Mouse (Mus musculus): ENCODE measurements around the gene Nsrp1. TPM values are rescaled to one million over a fixed set of nuclear protein-coding genes. Genes with fewer than 3 reads are reported as not detected.
A peak's percentile ranks its signal among the peaks of the same experiment; 100 is the strongest.

Nsrp1 gene
- polyA plus RNA-seq, 2 experiments = 12.5 to 65.1 TPM

- peaks cover 9% of the 10 kb centered on the region; the same call in 1 of the 2 replicates for H3K4me1 ChIP-seq (ENCODE audit: control insufficient read depth, insufficient read depth, low read length)
- no peaks in the 10 kb centered on the region for H3K9me3 ChIP-seq (ENCODE audit: control insufficient read depth, low read length)
- H3K4me2 ChIP-seq (replicated peaks; ENCODE audit: low read depth, low read length, severe bottlenecking) = peak overlapping the region; percentile 81
- no peak for ATAC-seq (ENCODE audit: low FRiP score, low read depth)
- 10% methylated on average over 24 of the region's 24 CpGs for WGBS
- DNase-seq (ENCODE audit: low spot score) = no peak
- no peak overlapping the region for H3K27ac ChIP-seq (replicated peaks; ENCODE audit: low read depth, low read length)
- H3K4me3 ChIP-seq (replicated peaks; ENCODE audit: low read length) = peak overlapping the region; percentile 46
- H3K36me3 ChIP-seq (ENCODE audit: control insufficient read depth, insufficient read depth, low read length) = no peaks in the 10 kb centered on the region
- peaks cover 29% of the 10 kb centered on the region for H3K27me3 ChIP-seq (ENCODE audit: control insufficient read depth, insufficient read depth, low read length)
- no peak for TF ChIP-seq POLR2A (IDR thresholded peaks at IDR 0.05; ENCODE audit: borderline replicate concordance, extremely low read depth, insufficient read depth, insufficient read length)
- H3K9ac ChIP-seq (ENCODE audit: low read depth, low read length, severe bottlenecking) = peak overlapping the region; percentile 40; the same call in 1 of the 2 replicates
Observed at GRCm38 (mm10) chr11:76998705-76999226, 79.5 kb downstream of the Nsrp1 start.

DNA sequence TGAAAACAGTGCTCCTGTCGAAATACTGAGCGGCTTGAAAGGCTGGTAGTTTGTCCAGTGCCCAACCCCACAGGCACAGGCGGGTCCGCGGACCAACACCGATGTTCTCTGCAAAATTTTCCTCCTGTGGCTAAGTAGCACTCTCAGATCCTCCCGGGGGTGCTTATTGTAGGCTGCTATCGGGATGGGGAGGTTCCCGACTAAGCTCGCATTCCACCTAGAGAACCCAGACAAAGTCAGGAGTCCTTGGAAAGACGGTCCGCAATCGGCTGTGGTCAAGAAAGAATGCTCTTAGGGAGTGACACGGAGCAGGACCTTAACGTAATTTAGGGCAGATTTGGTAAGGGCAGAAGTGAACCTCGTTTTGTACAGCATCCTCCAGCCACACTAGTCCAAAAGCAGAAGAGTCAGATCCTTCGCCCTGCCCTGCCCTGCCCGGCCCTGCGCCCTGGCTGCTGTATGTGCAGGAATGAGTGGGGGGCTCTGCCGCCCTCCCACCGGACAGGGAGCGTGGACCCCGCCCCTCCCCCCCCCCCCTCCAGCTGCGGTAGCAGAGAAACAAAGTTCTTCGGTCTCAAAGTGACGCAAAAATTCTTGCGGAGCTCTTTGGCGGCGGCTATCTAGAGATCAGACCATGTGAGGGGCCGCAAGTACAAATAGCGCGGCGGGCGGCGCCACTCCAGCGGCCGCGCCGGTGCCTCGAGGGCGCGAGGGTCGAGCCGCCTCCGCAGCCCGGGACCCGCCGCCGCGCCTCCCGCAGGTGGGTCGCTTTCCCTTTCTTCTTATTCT lies 80.1 kb downstream of the Nsrp1 start, which contains the start of gene Slc6a4:
Gene Slc6a4, plus strand, starts transcription at position 688 of the 789 bp plus-strand sequence.
- no peak for ATAC-seq (ENCODE audit: low FRiP score, low read depth)
- Histone ChIP-seq H3K36me3 (ENCODE audit: control insufficient read depth, insufficient read depth, low read length) (no peaks in the 10 kb centered on the region), H3K9ac (ENCODE audit: low read depth, low read length, severe bottlenecking) (peak within 1 kb of the TSS; percentile 40), H3K4me1 (ENCODE audit: control insufficient read depth, insufficient read depth, low read length) (peaks cover 9% of the 10 kb centered on the region; the same call in 1 of the 2 replicates), H3K27me3 (ENCODE audit: control insufficient read depth, insufficient read depth, low read length) (peaks cover 29% of the 10 kb centered on the region), H3K4me2 (replicated peaks; ENCODE audit: low read depth, low read length, severe bottlenecking) (peak within 1 kb of the TSS; percentile 81), H3K4me3 (replicated peaks; ENCODE audit: low read length) (peak within 1 kb of the TSS; percentile 46), H3K9me3 (ENCODE audit: control insufficient read depth, low read length) (no peaks in the 10 kb centered on the region), H3K27ac (replicated peaks; ENCODE audit: low read depth, low read length) (no peak within 1 kb of the TSS)
- DNase-seq (ENCODE audit: low spot score) = peak; percentile 34
- under 1% methylated on average over 38 of the region's 52 CpGs for WGBS
- no peak for TF ChIP-seq POLR2A (IDR thresholded peaks at IDR 0.05; ENCODE audit: borderline replicate concordance, extremely low read depth, insufficient read depth, insufficient read length)

DNA sequence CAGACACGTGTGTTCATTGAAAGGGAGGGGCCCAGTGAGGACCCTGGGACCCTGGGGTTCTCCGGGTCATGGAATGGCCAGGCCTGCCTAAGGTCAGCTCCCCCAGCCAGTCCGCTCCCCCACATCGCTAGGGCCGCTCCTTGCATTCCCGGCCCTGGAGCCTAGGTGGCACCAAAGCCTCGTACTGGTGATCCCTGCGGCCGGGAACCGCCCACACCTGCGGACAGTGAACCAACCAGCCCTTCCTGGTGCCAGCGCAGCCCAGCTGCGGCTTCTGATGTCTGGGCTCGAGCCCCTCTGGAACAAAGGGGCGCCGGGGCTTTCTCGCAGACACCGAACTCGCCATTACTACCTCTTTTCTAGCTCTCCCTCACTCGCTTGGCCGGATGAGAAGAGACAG lies 80.9 kb downstream of the Nsrp1 start:
- ATAC-seq (ENCODE audit: low FRiP score, low read depth) = peak; percentile 79; the same call in 1 of the 2 replicates
- peak overlapping the region; percentile 46 for H3K4me3 ChIP-seq (replicated peaks; ENCODE audit: low read length)
- H3K36me3 ChIP-seq (ENCODE audit: control insufficient read depth, insufficient read depth, low read length) = no peaks in the 10 kb centered on the region
- peaks cover 9% of the 10 kb centered on the region; the same call in 1 of the 2 replicates for H3K4me1 ChIP-seq (ENCODE audit: control insufficient read depth, insufficient read depth, low read length)
- 0 out of 2 replicates have a peak overlapping the region, but pooled peaks have one; percentile 8 for H3K9ac ChIP-seq (ENCODE audit: low read depth, low read length, severe bottlenecking)
- H3K4me2 ChIP-seq (replicated peaks; ENCODE audit: low read depth, low read length, severe bottlenecking) = peak overlapping the region; percentile 81
- under 1% methylated on average over 21 of the region's 21 CpGs for WGBS
- H3K27ac ChIP-seq (replicated peaks; ENCODE audit: low read depth, low read length) = no peak overlapping the region
- TF ChIP-seq POLR2A (IDR thresholded peaks at IDR 0.05; ENCODE audit: borderline replicate concordance, extremely low read depth, insufficient read depth, insufficient read length) = no peak
- no peaks in the 10 kb centered on the region for H3K9me3 ChIP-seq (ENCODE audit: control insufficient read depth, low read length)
- DNase-seq (ENCODE audit: low spot score) = peak; percentile 78
- peaks cover 29% of the 10 kb centered on the region for H3K27me3 ChIP-seq (ENCODE audit: control insufficient read depth, insufficient read depth, low read length)

GRCm38 (mm10) chr11:76995966-76996672 lies 82.1 kb downstream of the Nsrp1 start:
- Histone ChIP-seq H3K4me1 (ENCODE audit: control insufficient read depth, insufficient read depth, low read length) (peaks cover 9% of the 10 kb centered on the region; the same call in 1 of the 2 replicates), H3K4me3 (replicated peaks; ENCODE audit: low read length) (no peak overlapping the region), H3K27me3 (ENCODE audit: control insufficient read depth, insufficient read depth, low read length) (peaks cover 29% of the 10 kb centered on the region), H3K9ac (ENCODE audit: low read depth, low read length, severe bottlenecking) (no peak overlapping the region), H3K36me3 (ENCODE audit: control insufficient read depth, insufficient read depth, low read length) (no peaks in the 10 kb centered on the region), H3K9me3 (ENCODE audit: control insufficient read depth, low read length) (no peaks in the 10 kb centered on the region), H3K27ac (replicated peaks; ENCODE audit: low read depth, low read length) (no peak overlapping the region), H3K4me2 (replicated peaks; ENCODE audit: low read depth, low read length, severe bottlenecking) (no peak overlapping the region)
- WGBS = 55% methylated on average over 20 of the region's 20 CpGs
- ATAC-seq (ENCODE audit: low FRiP score, low read depth) (no peak), DNase-seq (ENCODE audit: low spot score) (no peak)
- no peak for TF ChIP-seq POLR2A (IDR thresholded peaks at IDR 0.05; ENCODE audit: borderline replicate concordance, extremely low read depth, insufficient read depth, insufficient read length)

MicroRNAs encoded within 50 kb of the gene (microRNA counts, 519-probe panel; counts per million panel counts)
- microRNA mmu-miR-423-3p (3,173 counts per million, percentile 60 among the panel's probes with 10 or more counts), microRNA mmu-miR-423-5p (3,129 counts per million, percentile 60 among the panel's probes with 10 or more counts)

Small RNA genes within 50 kb of the gene (microRNA-seq; reads per million reads assigned to microRNA genes)
- 2,607 reads per million, percentile 81 among the genes with 10 or more reads in this experiment for gene Mir423

Other genes starting within 250 kb of the Nsrp1 start
- 24.9 and 25.1 TPM in 2 replicates for gene Cpd, start 231.4 kb downstream of the Nsrp1 start, polyA plus RNA-seq (2012; rRNA removed)
- gene Cpd, start 231.4 kb downstream of the Nsrp1 start, polyA plus RNA-seq (2014; fragmentation: Nextera tagmentation; extraction: Ambion mirVana) = 21.0 and 21.7 TPM in 2 replicates
- 0.09 and 0.17 TPM in 2 replicates for gene Tmigd1, start 176.3 kb downstream of the Nsrp1 start, polyA plus RNA-seq (2012; rRNA removed)
- 0.33 and 0.36 TPM in 2 replicates for gene Tmigd1, start 176.3 kb downstream of the Nsrp1 start, polyA plus RNA-seq (2014; fragmentation: Nextera tagmentation; extraction: Ambion mirVana)
- gene Blmh, start 153.6 kb downstream of the Nsrp1 start, polyA plus RNA-seq (2012; rRNA removed) = 44.3 and 64.8 TPM in 2 replicates
- gene Blmh, start 153.6 kb downstream of the Nsrp1 start, polyA plus RNA-seq (2014; fragmentation: Nextera tagmentation; extraction: Ambion mirVana) = 138 and 146 TPM in 2 replicates
- 0.79 and 1.5 TPM in 2 replicates for gene Slc6a4, start 79.8 kb downstream of the Nsrp1 start, polyA plus RNA-seq (2012; rRNA removed)
- gene Slc6a4, start 79.8 kb downstream of the Nsrp1 start, polyA plus RNA-seq (2014; fragmentation: Nextera tagmentation; extraction: Ambion mirVana) = 0.90 and 1.2 TPM in 2 replicates
- 0.50 and 1.0 TPM in 2 replicates for gene Efcab5, start 110.5 kb upstream of the Nsrp1 start, polyA plus RNA-seq (2012; rRNA removed)
- gene Efcab5, start 110.5 kb upstream of the Nsrp1 start, polyA plus RNA-seq (2014; fragmentation: Nextera tagmentation; extraction: Ambion mirVana) = 0.14 and 0.36 TPM in 2 replicates
- gene Ssh2, start 137.9 kb upstream of the Nsrp1 start, polyA plus RNA-seq (2012; rRNA removed) = 7.7 and 8.2 TPM in 2 replicates
- gene Ssh2, start 137.9 kb upstream of the Nsrp1 start, polyA plus RNA-seq (2014; fragmentation: Nextera tagmentation; extraction: Ambion mirVana) = 10.0 TPM in 2 replicates

Data from limb, embryonic 14.5 days (tissue).